Comparison of ENCODE assay signal across 11 mouse cellular contexts in genomic region chr9:32016286-32016685, GRCm38 (mm10).
A peak's percentile ranks its signal among the peaks of the same experiment; 100 is the strongest.
DNase-seq lines count a peak whose midpoint lies in the region; ATAC-seq and TF ChIP-seq lines count a peak whose summit lies in the region.
"Had no signal": no experiment of that assay in that cellular context is flagged by ENCODE, and none has a peak within 500 bp of the region (broad histone marks: within the 10 kb centered on the region; RNA-seq: fewer than 3 reads in every experiment).

No protein-coding gene starts in this region.

- no peak overlapping the region for H3K4me3 ChIP-seq in heart, embryonic 16.5 days (ENCODE audit: low read length)
- H3K4me3 ChIP-seq in heart, embryonic 11.5 days (ENCODE audit: low read depth, low read length) = no peak overlapping the region
- H3K4me3 ChIP-seq in embryonic facial prominence, embryonic 10.5 days = no peak overlapping the region
- no peak overlapping the region for H3K4me3 ChIP-seq in hindbrain, embryonic 16.5 days (ENCODE audit: low read length)
- no peak overlapping the region for H3K4me3 ChIP-seq in midbrain, embryonic 13.5 days (replicated peaks)
- H3K4me3 ChIP-seq in kidney, adult 2 months (ENCODE audit: insufficient read depth, low read depth, low read length) = no peak overlapping the region
- no peak overlapping the region for H3K4me3 ChIP-seq in stomach, postnatal 0 days (ENCODE audit: low read depth, low read length)
- H3K4me3 ChIP-seq: neural tube, embryonic 12.5 days had no signal

- H3K36me3 ChIP-seq in heart, embryonic 16.5 days (ENCODE audit: control insufficient read depth, insufficient read depth) = no peaks in the 10 kb centered on the region
- no peaks in the 10 kb centered on the region for H3K36me3 ChIP-seq in heart, embryonic 11.5 days (ENCODE audit: control insufficient read depth, insufficient read depth, low read length)
- H3K36me3 ChIP-seq in embryonic facial prominence, embryonic 10.5 days (replicated peaks) = no peaks in the 10 kb centered on the region
- H3K36me3 ChIP-seq in hindbrain, embryonic 16.5 days (ENCODE audit: control insufficient read depth, insufficient read depth, low read length) = no peaks in the 10 kb centered on the region
- H3K36me3 ChIP-seq in midbrain, embryonic 13.5 days = no peaks in the 10 kb centered on the region
- no peaks in the 10 kb centered on the region for H3K36me3 ChIP-seq in kidney, adult 2 months (ENCODE audit: control insufficient read depth, insufficient read depth, low read length)
- no peaks in the 10 kb centered on the region for H3K36me3 ChIP-seq in stomach, postnatal 0 days (ENCODE audit: control insufficient read depth, insufficient read depth, low read length)
- H3K36me3 ChIP-seq: neural tube, embryonic 12.5 days had no signal

- ATAC-seq in heart, embryonic 16.5 days (replicated peaks; ENCODE audit: extremely low read depth, insufficient read depth, low FRiP score) = no peak
- ATAC-seq in heart, embryonic 11.5 days (replicated peaks; ENCODE audit: insufficient number of reproducible peaks, low FRiP score, low TSS enrichment) = no peak
- ATAC-seq in hindbrain, embryonic 16.5 days = peak; percentile 90
- ATAC-seq in midbrain, embryonic 13.5 days = peak; percentile 56; the same call in 1 of the 2 replicates
- ATAC-seq in stomach, postnatal 0 days (ENCODE audit: low FRiP score, low TSS enrichment) = no peak

- no peak for DNase-seq in embryonic facial prominence, embryonic 10.5 days (ENCODE audit: low spot score)
- no peak for DNase-seq in kidney, adult 2 months
- DNase-seq in adrenal gland, postnatal 36 days = no peak
- no peak for DNase-seq in stomach, postnatal 0 days (ENCODE audit: low spot score)
- DNase-seq: gastrocnemius, postnatal 10 days; lung, postnatal 14 days had no signal

- H3K27ac ChIP-seq in heart, embryonic 16.5 days (ENCODE audit: low read length) = peak overlapping the region; percentile 14; the same call in 1 of the 2 replicates
- no peak overlapping the region for H3K27ac ChIP-seq in heart, embryonic 11.5 days (ENCODE audit: low read depth, low read length)
- H3K27ac ChIP-seq in embryonic facial prominence, embryonic 10.5 days (replicated peaks) = peak overlapping the region; percentile 35; the same call in 1 of the 2 replicates
- H3K27ac ChIP-seq in hindbrain, embryonic 16.5 days (ENCODE audit: low read depth, low read length) = peak overlapping the region; percentile 41
- peak overlapping the region; percentile 61; the same call in 1 of the 2 replicates for H3K27ac ChIP-seq in midbrain, embryonic 13.5 days
- H3K27ac ChIP-seq in kidney, adult 2 months (ENCODE audit: insufficient read depth, low read depth, low read length) = no peak overlapping the region
- no peak overlapping the region for H3K27ac ChIP-seq in stomach, postnatal 0 days (replicated peaks)
- H3K27ac ChIP-seq: neural tube, embryonic 12.5 days had no signal

- H3K4me2 ChIP-seq in heart, embryonic 16.5 days (ENCODE audit: low read depth, low read length) = no peak overlapping the region
- H3K4me2 ChIP-seq in heart, embryonic 11.5 days = no peak overlapping the region
- peak overlapping the region; percentile 27 for H3K4me2 ChIP-seq in hindbrain, embryonic 16.5 days (ENCODE audit: low read length)
- no peak overlapping the region for H3K4me2 ChIP-seq in midbrain, embryonic 13.5 days (replicated peaks)
- no peak overlapping the region for H3K4me2 ChIP-seq in stomach, postnatal 0 days (replicated peaks; ENCODE audit: low read depth)

- TF ChIP-seq POLR2A in kidney, adult 2 months (IDR thresholded peaks at IDR 0.05; ENCODE audit: low read depth, low read length) = no peak

- peaks cover 2% of the 10 kb centered on the region; the same call in 1 of the 2 replicates for H3K9me3 ChIP-seq in heart, embryonic 16.5 days (replicated peaks; ENCODE audit: control insufficient read depth, low read length)
- H3K9me3 ChIP-seq in heart, embryonic 11.5 days (replicated peaks; ENCODE audit: control insufficient read depth, low read length) = no peaks in the 10 kb centered on the region; the same call in 1 of the 2 replicates
- H3K9me3 ChIP-seq in embryonic facial prominence, embryonic 10.5 days = no peaks in the 10 kb centered on the region
- no peaks in the 10 kb centered on the region for H3K9me3 ChIP-seq in hindbrain, embryonic 16.5 days (ENCODE audit: control insufficient read depth, low read length)
- H3K9me3 ChIP-seq in midbrain, embryonic 13.5 days = no peaks in the 10 kb centered on the region
- no peaks in the 10 kb centered on the region for H3K9me3 ChIP-seq in stomach, postnatal 0 days (ENCODE audit: control insufficient read depth, low read length)
- H3K9me3 ChIP-seq: neural tube, embryonic 12.5 days had no signal

- TF ChIP-seq CTCF in kidney, adult 2 months (conservative IDR thresholded peaks at IDR 0.05; ENCODE audit: insufficient read depth, insufficient read length, low read depth, low read length) = no peak
- no peak for TF ChIP-seq CTCF in stomach, postnatal 0 days (IDR thresholded peaks at IDR 0.05; ENCODE audit: low read depth)

- WGBS in heart, embryonic 16.5 days = 48% methylated on average over 4 of the region's 4 CpGs
- 46% methylated on average over 4 of the region's 4 CpGs for WGBS in heart, embryonic 11.5 days (ENCODE audit: insufficient replicate concordance)
- 46% methylated on average over 4 of the region's 4 CpGs for WGBS in embryonic facial prominence, embryonic 10.5 days
- WGBS in hindbrain, embryonic 16.5 days = 43% methylated on average over 4 of the region's 4 CpGs
- WGBS in midbrain, embryonic 13.5 days = 39% methylated on average over 4 of the region's 4 CpGs
- WGBS in kidney, adult 2 months = 64% methylated on average over 4 of the region's 4 CpGs
- 54% methylated on average over 4 of the region's 4 CpGs for WGBS in stomach, postnatal 0 days

- H3K4me1 ChIP-seq in heart, embryonic 16.5 days (ENCODE audit: control insufficient read depth, insufficient read depth, low read length) = peaks cover 13% of the 10 kb centered on the region
- H3K4me1 ChIP-seq in heart, embryonic 11.5 days (ENCODE audit: control insufficient read depth, insufficient read depth, low read length) = peaks cover 9% of the 10 kb centered on the region
- H3K4me1 ChIP-seq in embryonic facial prominence, embryonic 10.5 days = peaks cover 16% of the 10 kb centered on the region
- peaks cover 11% of the 10 kb centered on the region for H3K4me1 ChIP-seq in hindbrain, embryonic 16.5 days (ENCODE audit: control insufficient read depth, insufficient read depth, low read depth, low read length)
- H3K4me1 ChIP-seq in midbrain, embryonic 13.5 days (replicated peaks) = peaks cover 22% of the 10 kb centered on the region
- peaks cover 6% of the 10 kb centered on the region; the same call in 1 of the 2 replicates for H3K4me1 ChIP-seq in kidney, adult 2 months (ENCODE audit: control insufficient read depth, insufficient read depth, low read length)
- peaks cover 5% of the 10 kb centered on the region; the same call in 1 of the 2 replicates for H3K4me1 ChIP-seq in stomach, postnatal 0 days (replicated peaks; ENCODE audit: control insufficient read depth, insufficient read depth)

- no peaks in the 10 kb centered on the region for H3K27me3 ChIP-seq in heart, embryonic 16.5 days (ENCODE audit: control insufficient read depth, insufficient read depth, low read length)
- H3K27me3 ChIP-seq in heart, embryonic 11.5 days (ENCODE audit: control insufficient read depth, insufficient read depth, low read length) = no peaks in the 10 kb centered on the region
- no peaks in the 10 kb centered on the region for H3K27me3 ChIP-seq in embryonic facial prominence, embryonic 10.5 days (replicated peaks; ENCODE audit: low read depth, poor library complexity, severe bottlenecking)
- no peaks in the 10 kb centered on the region for H3K27me3 ChIP-seq in hindbrain, embryonic 16.5 days (replicated peaks; ENCODE audit: control insufficient read depth, insufficient read depth, low read length)
- no peaks in the 10 kb centered on the region for H3K27me3 ChIP-seq in midbrain, embryonic 13.5 days
- H3K27me3 ChIP-seq in kidney, adult 2 months (replicated peaks; ENCODE audit: control insufficient read depth, insufficient read depth, low read length) = no peaks in the 10 kb centered on the region
- no peaks in the 10 kb centered on the region for H3K27me3 ChIP-seq in stomach, postnatal 0 days (ENCODE audit: control insufficient read depth, insufficient read depth, low read length)
- H3K27me3 ChIP-seq: neural tube, embryonic 12.5 days had no signal

- no peak for TF ChIP-seq EP300 in stomach, postnatal 0 days (optimal IDR thresholded peaks at IDR 0.05)

- H3K9ac ChIP-seq in heart, embryonic 16.5 days (ENCODE audit: low read length) = no peak overlapping the region
- H3K9ac ChIP-seq in heart, embryonic 11.5 days (ENCODE audit: low read depth, low read length) = no peak overlapping the region
- H3K9ac ChIP-seq in hindbrain, embryonic 16.5 days (ENCODE audit: low read depth, low read length) = 0 out of 2 replicates have a peak overlapping the region, but pooled peaks have one; percentile 16
- no peak overlapping the region for H3K9ac ChIP-seq in midbrain, embryonic 13.5 days (replicated peaks)
- no peak overlapping the region for H3K9ac ChIP-seq in stomach, postnatal 0 days (ENCODE audit: low read length)
- H3K9ac ChIP-seq: neural tube, embryonic 12.5 days had no signal

Comparison
In these comparisons a context has a peak if more than half of its experiments do, and no peak if none do; other contexts are left out.
1. H3K27ac ChIP-seq: peak in heart, embryonic 16.5 days (single experiment), embryonic facial prominence, embryonic 10.5 days (single experiment), hindbrain, embryonic 16.5 days (single experiment) and midbrain, embryonic 13.5 days (single experiment); none in heart, embryonic 11.5 days (single experiment), kidney, adult 2 months (single experiment) and stomach, postnatal 0 days (single experiment).
2. ATAC-seq: peak in hindbrain, embryonic 16.5 days (single experiment) and midbrain, embryonic 13.5 days (single experiment); none in heart, embryonic 16.5 days (single experiment), heart, embryonic 11.5 days (single experiment) and stomach, postnatal 0 days (single experiment).